Mouse (Mus musculus) thymus, postnatal 10 days (tissue): Measurements from ENCODE around the gene Btrc.
A peak's percentile ranks its signal among the peaks of the same experiment; 100 is the strongest.
"Not testable (repeated sequence)": the region's sequence is repeated elsewhere in the genome, so short reads cannot be mapped to it uniquely, and the experiment has no call there.

Experiments
- DNase-seq, 2 experiments: peaks; one replicate each; pipeline ENCODE4 v3.0.0; 2021; ENCODE audit warnings: low spot score in 2 of 2

Btrc gene

GRCm38 (mm10) chr19:45530200-45530995, 166.9 kb downstream of the Btrc start:
- DNase-seq, result no peak

GRCm38 (mm10) chr19:45531554-45531953, 168.0 kb downstream of the Btrc start:
- no peak for DNase-seq

- no peak for DNase-seq
Measured at GRCm38 (mm10) chr19:45533617-45534016, 170.1 kb downstream of the Btrc start.

GRCm38 (mm10) chr19:45535214-45535735, 171.7 kb downstream of the Btrc start:
- DNase-seq, result no peak

- no peak for DNase-seq
Measured at GRCm38 (mm10) chr19:45535929-45536328, 172.4 kb downstream of the Btrc start.

- DNase-seq, result peak; percentile 51 to 68
Measured at GRCm38 (mm10) chr19:45537505-45537904, 174.0 kb downstream of the Btrc start.

GRCm38 (mm10) chr19:45540657-45541408, 177.3 kb downstream of the Btrc start:
- peak in 1 of 2 experiments; percentile 37 for DNase-seq

GRCm38 (mm10) chr19:45541409-45542041, 178.0 kb downstream of the Btrc start:
- DNase-seq, result peak; percentile 49 to 66

- no peak for DNase-seq
Measured at GRCm38 (mm10) chr19:45542061-45542460, 178.5 kb downstream of the Btrc start.

- no peak for DNase-seq
Measured at GRCm38 (mm10) chr19:45544152-45544924, 180.8 kb downstream of the Btrc start.

- peak; percentile 67 to 82 for DNase-seq
Measured at GRCm38 (mm10) chr19:45544925-45545321, 181.4 kb downstream of the Btrc start.

- DNase-seq, result not testable (repeated sequence)
Measured at GRCm38 (mm10) chr19:45548196-45548595, 184.7 kb downstream of the Btrc start.

- no peak for DNase-seq
Measured at GRCm38 (mm10) chr19:45549128-45549915, 185.8 kb downstream of the Btrc start.

GRCm38 (mm10) chr19:45549948-45550347, 186.4 kb downstream of the Btrc start:
- no peak for DNase-seq

- no peak for DNase-seq
Measured at GRCm38 (mm10) chr19:45552187-45552586, 188.7 kb downstream of the Btrc start.

- no peak for DNase-seq
Measured at GRCm38 (mm10) chr19:45554136-45554535, 190.6 kb downstream of the Btrc start.

- peak; percentile 68 to 76 for DNase-seq
Measured at GRCm38 (mm10) chr19:45560153-45560890, 196.8 kb downstream of the Btrc start, which contains the start of the genes Poll and Gm17018. Poll (minus strand) TSS chr19:45560531. Gm17018 (plus strand) TSS chr19:45560615.

GRCm38 (mm10) chr19:45565925-45566715, 202.6 kb downstream of the Btrc start:
- DNase-seq, result no peak

- no peak for DNase-seq
Measured at GRCm38 (mm10) chr19:45567367-45567766, 203.8 kb downstream of the Btrc start.
